Comparison of ENCODE assay signal across 8 mouse cellular contexts in genomic region chr1:7398678-7399218, GRCm38 (mm10).
A peak's percentile ranks its signal among the peaks of the same experiment; 100 is the strongest.
DNase-seq lines count a peak whose midpoint lies in the region; ATAC-seq and TF ChIP-seq lines count a peak whose summit lies in the region.

No protein-coding gene starts in this region.

- H3K4me2 ChIP-seq in limb, embryonic 11.5 days (ENCODE audit: low read depth, severe bottlenecking) = peak overlapping the region; percentile 51
- peak overlapping the region; percentile 71 for H3K4me2 ChIP-seq in stomach, embryonic 15.5 days

- H3K4me3 ChIP-seq in gastrocnemius, adult 2 months = peak overlapping the region; percentile 73
- peak overlapping the region; percentile 63 for H3K4me3 ChIP-seq in limb, embryonic 11.5 days (ENCODE audit: low read depth, low read length)
- peak overlapping the region; percentile 93 for H3K4me3 ChIP-seq in stomach, embryonic 15.5 days (replicated peaks)

- no peak for DNase-seq in gastrocnemius, adult 2 months
- DNase-seq in gastrocnemius, postnatal 14 days = no peak
- DNase-seq in thymus, postnatal 4 days = peak; percentile 10
- DNase-seq in thymus, postnatal 10 days (ENCODE audit: low spot score in 2 of 2) = no peak
- DNase-seq in limb, embryonic 11.5 days (ENCODE audit: low spot score) = no peak
- DNase-seq in adrenal gland, postnatal 10 days = no peak
- DNase-seq in layer of hippocampus, adult 9-10 months (ENCODE audit: low spot score) = no peak

- intact Hi-C loops in gastrocnemius, adult 2 months (cut with DNase I) = loop anchor here (5.0 to 10.0 kb wide), 2 partner anchors 306 to 1184 kb away; no protein-coding TSS in a partner anchor
- intact Hi-C loops in gastrocnemius, postnatal 14 days (cut with DNase I; ENCODE audit: low total_unique reads) = no loop called here

- ATAC-seq in limb, embryonic 11.5 days (ENCODE audit: insufficient number of reproducible peaks, low FRiP score, low TSS enrichment, low read depth) = peak; percentile 7; the same call in 1 of the 2 replicates
- no peak for ATAC-seq in stomach, embryonic 15.5 days (ENCODE audit: insufficient read depth, low FRiP score, low read depth)

- no peaks in the 10 kb centered on the region for H3K9me3 ChIP-seq in limb, embryonic 11.5 days (ENCODE audit: control insufficient read depth, low read length)
- no peaks in the 10 kb centered on the region for H3K9me3 ChIP-seq in stomach, embryonic 15.5 days

- H3K4me1 ChIP-seq in limb, embryonic 11.5 days (ENCODE audit: control insufficient read depth, insufficient read depth, low read length) = no peaks in the 10 kb centered on the region
- H3K4me1 ChIP-seq in stomach, embryonic 15.5 days = no peaks in the 10 kb centered on the region

- TF ChIP-seq CTCF in gastrocnemius, adult 2 months (IDR thresholded peaks at IDR 0.05) = no peak

- peak overlapping the region; percentile 52 for H3K9ac ChIP-seq in limb, embryonic 11.5 days (ENCODE audit: low read length)
- peak overlapping the region; percentile 48 for H3K9ac ChIP-seq in stomach, embryonic 15.5 days

- H3K27me3 ChIP-seq in limb, embryonic 11.5 days (ENCODE audit: control insufficient read depth, insufficient read depth, low read length) = no peaks in the 10 kb centered on the region
- H3K27me3 ChIP-seq in stomach, embryonic 15.5 days (replicated peaks) = no peaks in the 10 kb centered on the region

- H3K36me3 ChIP-seq in limb, embryonic 11.5 days (ENCODE audit: control insufficient read depth, insufficient read depth, low read length) = no peaks in the 10 kb centered on the region
- no peaks in the 10 kb centered on the region for H3K36me3 ChIP-seq in stomach, embryonic 15.5 days

- WGBS in limb, embryonic 11.5 days = 62% methylated on average over 14 of the region's 14 CpGs
- 44% methylated on average over 14 of the region's 14 CpGs for WGBS in stomach, embryonic 15.5 days

- H3K27ac ChIP-seq in gastrocnemius, adult 2 months = peak overlapping the region; percentile 90
- H3K27ac ChIP-seq in limb, embryonic 11.5 days (replicated peaks; ENCODE audit: low read depth, low read length) = no peak overlapping the region
- peak overlapping the region; percentile 78 for H3K27ac ChIP-seq in stomach, embryonic 15.5 days
